Mouse (Mus musculus): ENCODE measurements around the gene Vmn2r115.
"Not testable (repeated sequence)": the region's sequence is repeated elsewhere in the genome, so short reads cannot be mapped to it uniquely, and the experiment has no call there.

The Vmn2r115 gene

DNA sequence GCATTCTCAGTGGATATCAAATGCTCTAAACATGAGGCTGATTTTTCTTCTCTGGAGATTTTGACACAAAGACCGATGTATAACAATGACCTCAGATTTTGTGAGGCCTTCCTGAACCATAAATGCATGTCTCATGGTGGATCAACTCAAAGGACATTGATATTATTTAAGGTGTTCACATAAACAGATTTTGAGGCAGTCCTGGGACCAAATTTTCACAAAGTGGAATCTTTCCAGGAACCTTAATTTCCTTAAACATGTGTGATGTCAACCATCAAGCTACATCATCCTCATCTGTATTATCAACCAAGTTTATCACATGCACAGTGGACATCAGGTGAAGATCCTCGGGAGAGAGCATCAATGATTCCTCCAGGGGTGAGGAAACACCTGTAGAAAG, at the start of gene Vmn2r115:
Gene Vmn2r115, plus strand, starts transcription at position 301 of the 400 bp plus-strand sequence.
- DNase-seq (ENCODE audit: low read depth, low spot score) = not testable (repeated sequence)

DNA sequence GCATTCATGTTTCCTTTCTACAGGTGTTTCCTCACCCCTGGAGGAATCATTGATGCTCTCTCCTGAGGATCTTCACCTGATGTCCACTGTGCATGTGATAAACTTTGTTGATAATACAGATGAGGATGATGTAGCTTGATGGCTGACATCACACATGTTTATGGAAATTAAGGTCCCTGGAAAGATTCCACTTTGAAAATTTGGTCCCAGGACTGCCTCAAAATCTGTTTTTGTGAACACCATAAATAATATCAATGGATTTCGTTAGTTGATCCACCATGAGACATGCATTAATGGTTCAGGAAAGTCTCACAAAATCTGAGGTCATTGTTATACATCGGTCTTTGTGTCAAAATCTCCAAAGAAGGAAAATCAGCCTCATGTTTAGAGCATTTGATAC, 31.1 kb upstream of the Vmn2r115 start, which contains the start of gene Vmn2r114:
Gene Vmn2r114, minus strand, starts transcription at position 101 of the 400 bp plus-strand sequence.
- DNase-seq (ENCODE audit: low read depth, low spot score) = not testable (repeated sequence)

DNA sequence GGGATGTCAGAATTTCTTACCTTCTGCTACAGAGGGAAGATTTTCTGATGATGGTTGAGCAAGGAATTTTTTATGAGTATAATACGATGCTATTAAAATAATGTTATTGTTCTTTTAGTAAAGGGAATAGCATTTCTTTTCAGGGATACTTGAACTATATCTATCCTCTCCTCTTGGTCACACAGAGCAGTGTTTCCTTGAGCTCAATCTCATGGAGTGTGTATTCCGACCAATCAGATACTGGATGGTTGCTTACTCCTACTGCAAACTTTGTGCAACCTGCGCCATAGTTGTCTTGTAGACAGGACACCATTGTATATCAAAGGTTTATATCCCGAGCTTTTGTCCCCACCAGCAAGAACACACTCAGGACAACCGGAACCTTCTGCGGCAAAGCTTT, 12.9 kb upstream of the Vmn2r115 start:
- no peak for DNase-seq (ENCODE audit: low read depth, low spot score)

DNA sequence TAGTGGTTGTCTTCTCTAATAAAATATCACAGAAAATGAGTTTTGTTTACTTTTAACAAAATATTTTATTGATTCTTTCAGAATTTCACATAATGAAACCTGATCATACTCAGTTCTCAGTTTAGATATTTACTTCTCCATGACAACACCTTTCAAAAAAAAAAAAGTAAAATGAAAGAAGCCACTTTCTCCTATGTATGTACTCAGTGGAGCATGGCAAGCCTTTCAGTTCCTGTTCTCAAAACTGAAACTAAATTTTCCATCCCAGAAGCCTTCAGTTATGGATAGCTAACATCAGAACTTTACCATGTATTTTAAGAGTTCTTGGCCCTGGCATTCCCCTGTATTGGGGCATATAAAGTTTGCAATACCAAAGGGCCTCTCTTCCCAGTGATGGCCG, 8.1 kb downstream of the Vmn2r115 start:
- no peak for DNase-seq (ENCODE audit: low read depth, low spot score)

GRCm38 (mm10) chr17:23384304-23384703, 40.8 kb downstream of the Vmn2r115 start, which contains the start of gene Vmn2r116:
Gene Vmn2r116 (plus strand): TSS chr17:23384604.
- not testable (repeated sequence) for DNase-seq (ENCODE audit: low read depth, low spot score)
